Mouse (Mus musculus) intestine, postnatal 0 days (tissue): ENCODE data around the gene Art3. TPM values are rescaled to one million over a fixed set of nuclear protein-coding genes. Genes with fewer than 3 reads are reported as not detected.
"Not testable (repeated sequence)": the region's sequence is repeated elsewhere in the genome, so short reads cannot be mapped to it uniquely, and the experiment has no call there.

Experiments
- ATAC-seq: fragments of 200-750 bp; cut with Nextera tagmentation; 2 replicates; pipeline ENCODE4 v1.8.0; 2017; ENCODE audit warnings: mild to moderate bottlenecking, moderate TSS enrichment, moderate library complexity
- H3K27ac ChIP-seq: fragments of 300-500 bp; sonication (generic); 2 replicates; pipeline ENCODE4 v1.5.1; 2014; ENCODE audit warnings: mild to moderate bottlenecking, low read depth, low read length, moderate library complexity
- H3K27me3 ChIP-seq: fragments of 300-500 bp; sonication (generic); replicated peaks from 2 replicates; pipeline ENCODE4 v1.6.1; 2014; ENCODE audit warnings: low read length, mixed read lengths; ENCODE audit not compliant: control insufficient read depth, insufficient read depth
- H3K36me3 ChIP-seq: fragments of 300-500 bp; sonication (generic); 2 replicates; pipeline ENCODE4 v1.6.1; 2014; ENCODE audit warnings: mild to moderate bottlenecking, moderate library complexity; ENCODE audit not compliant: control insufficient read depth, insufficient read depth
- H3K4me1 ChIP-seq: fragments of 300-500 bp; sonication (generic); replicated peaks from 2 replicates; pipeline ENCODE4 v1.6.1; 2014; ENCODE audit warnings: antibody characterized with exemption, low read length, mixed read lengths; ENCODE audit not compliant: control insufficient read depth, insufficient read depth
- H3K4me2 ChIP-seq: fragments of 300-500 bp; sonication (generic); replicated peaks from 2 replicates; pipeline ENCODE4 v1.6.1; 2014; ENCODE audit warnings: low read depth, mild to moderate bottlenecking, moderate library complexity
- H3K4me3 ChIP-seq: fragments of 300-500 bp; sonication (generic); 2 replicates; pipeline ENCODE4 v1.5.1; 2014; ENCODE audit warnings: low read depth, low read length
- H3K9ac ChIP-seq: fragments of 300-500 bp; sonication (generic); 2 replicates; pipeline ENCODE4 v1.6.1; 2014; ENCODE audit warnings: mild to moderate bottlenecking, low read depth, low read length
- H3K9me3 ChIP-seq: fragments of 300-500 bp; sonication (generic); 2 replicates; pipeline ENCODE4 v1.6.1; 2016; ENCODE audit warnings: mixed run types; ENCODE audit not compliant: control insufficient read depth
- CTCF ChIP-seq: sonication (generic); IDR thresholded peaks from 2 replicates; pipeline ENCODE4 v1.5.1; 2016; ENCODE audit warnings: low read depth, mild to moderate bottlenecking, control low read depth, antibody characterized with exemption, moderate library complexity
- WGBS: fragments of 180-500 bp; shearing (Covaris S2); extraction: QIAGEN DNeasy Blood & Tissue Kit; methylation state at CpG from one replicate; pipeline ENCODE4 v1.1.7; 2014; 5-methylcytosine and 5-hydroxymethylcytosine counted together
- polyA plus RNA-seq: library from polyadenylated mRNA; unstranded; fragments of >200 nt; fragmentation: Nextera tagmentation; extraction: Ambion mirVana; gene quantifications from 2 replicates; pipeline ENCODE4 v1.2.1, GENCODE M21; 2015

The Art3 gene
- polyA plus RNA-seq, 1 experiment from 2014 or later = 12.7 TPM

- Histone ChIP-seq H3K27me3 (no peaks in the 10 kb centered on the region), H3K4me3 (no peak overlapping the region), H3K4me1 (no peaks in the 10 kb centered on the region; the same call in none of the 2 replicates), H3K4me2 (no peak overlapping the region), H3K9me3 (no peaks in the 10 kb centered on the region), H3K9ac (no peak overlapping the region), H3K27ac (no peak overlapping the region), H3K36me3 (no peaks in the 10 kb centered on the region)
- ATAC-seq = no peak
- no peak for TF ChIP-seq CTCF
- WGBS = 80% methylated on average over 7 of the region's 7 CpGs
Observed at GRCm38 (mm10) chr5:92349731-92350130, 18.1 kb downstream of the Art3 start.

- not testable (repeated sequence) for H3K27me3 ChIP-seq, H3K9me3 ChIP-seq, ATAC-seq, H3K36me3 ChIP-seq, H3K4me1 ChIP-seq, H3K4me3 ChIP-seq, H3K9ac ChIP-seq, H3K4me2 ChIP-seq, H3K27ac ChIP-seq
- WGBS = 59% methylated on average over 4 of the region's 4 CpGs
Observed at GRCm38 (mm10) chr5:92352716-92353115, 21.1 kb downstream of the Art3 start.

GRCm38 (mm10) chr5:92353517-92353916 lies 21.9 kb downstream of the Art3 start:
- Histone ChIP-seq H3K4me2 (peak overlapping the region; percentile 59), H3K27me3 (peaks cover 2% of the 10 kb centered on the region; the same call in 1 of the 2 replicates), H3K9me3 (no peaks in the 10 kb centered on the region), H3K36me3 (no peaks in the 10 kb centered on the region), H3K9ac (peak overlapping the region; percentile 38), H3K27ac (no peak overlapping the region; the same call in 1 of the 2 replicates), H3K4me1 (no peaks in the 10 kb centered on the region; the same call in 1 of the 2 replicates), H3K4me3 (peak overlapping the region; percentile 42)
- ATAC-seq = 0 out of 2 replicates have a peak, but pooled peaks have one; percentile 58
- 15% methylated on average over 11 of the region's 11 CpGs for WGBS
- no peak for TF ChIP-seq CTCF

GRCm38 (mm10) chr5:92358033-92358432 lies 26.4 kb downstream of the Art3 start:
- ATAC-seq = 0 out of 2 replicates have a peak, but pooled peaks have one; percentile 25
- no peak overlapping the region for H3K9ac ChIP-seq
- H3K4me1 ChIP-seq = no peaks in the 10 kb centered on the region
- H3K9me3 ChIP-seq = no peaks in the 10 kb centered on the region
- no peak overlapping the region for H3K27ac ChIP-seq
- WGBS = 12% methylated on average over 12 of the region's 12 CpGs
- no peak overlapping the region for H3K4me2 ChIP-seq
- H3K36me3 ChIP-seq = no peaks in the 10 kb centered on the region
- H3K27me3 ChIP-seq = peaks cover 2% of the 10 kb centered on the region; the same call in 1 of the 2 replicates
- H3K4me3 ChIP-seq = no peak overlapping the region
- TF ChIP-seq CTCF = 0 out of 2 replicates have a peak, but pooled peaks have one; percentile 4

- H3K36me3 ChIP-seq = no peaks in the 10 kb centered on the region
- WGBS = 59% methylated on average over 11 of the region's 11 CpGs
- no peaks in the 10 kb centered on the region for H3K9me3 ChIP-seq
- peaks cover 2% of the 10 kb centered on the region; the same call in 1 of the 2 replicates for H3K27me3 ChIP-seq
- H3K4me3 ChIP-seq = no peak overlapping the region
- no peak overlapping the region for H3K27ac ChIP-seq
- ATAC-seq = peak; percentile 25; the same call in 1 of the 2 replicates
- no peak overlapping the region for H3K4me2 ChIP-seq
- H3K4me1 ChIP-seq = no peaks in the 10 kb centered on the region
- 0 out of 2 replicates have a peak, but pooled peaks have one; percentile 12 for TF ChIP-seq CTCF
- no peak overlapping the region for H3K9ac ChIP-seq
Observed at GRCm38 (mm10) chr5:92358767-92359455, 27.3 kb downstream of the Art3 start.

- WGBS = 21% methylated on average over 4 of the region's 4 CpGs
- no peak for TF ChIP-seq CTCF
Observed at GRCm38 (mm10) chr5:92363179-92363578, 31.6 kb downstream of the Art3 start.

More at GRCm38 (mm10) chr5:92363179-92363578, 31.6 kb downstream of the Art3 start:
- Histone ChIP-seq H3K4me3 (no peak overlapping the region), H3K9me3 (no peaks in the 10 kb centered on the region), H3K9ac (no peak overlapping the region), H3K4me2 (no peak overlapping the region), H3K27ac (no peak overlapping the region), H3K36me3 (no peaks in the 10 kb centered on the region), H3K27me3 (no peaks in the 10 kb centered on the region), H3K4me1 (no peaks in the 10 kb centered on the region; the same call in 1 of the 2 replicates)
- ATAC-seq = no peak
